Mouse (Mus musculus): ENCODE results near the gene P4ha3.

P4ha3 gene

GRCm38 (mm10) chr7:100305894-100306293 is 20.6 kb downstream of the P4ha3 start:
- no peak for DNase-seq (ENCODE audit: low read depth, low spot score)

DNA sequence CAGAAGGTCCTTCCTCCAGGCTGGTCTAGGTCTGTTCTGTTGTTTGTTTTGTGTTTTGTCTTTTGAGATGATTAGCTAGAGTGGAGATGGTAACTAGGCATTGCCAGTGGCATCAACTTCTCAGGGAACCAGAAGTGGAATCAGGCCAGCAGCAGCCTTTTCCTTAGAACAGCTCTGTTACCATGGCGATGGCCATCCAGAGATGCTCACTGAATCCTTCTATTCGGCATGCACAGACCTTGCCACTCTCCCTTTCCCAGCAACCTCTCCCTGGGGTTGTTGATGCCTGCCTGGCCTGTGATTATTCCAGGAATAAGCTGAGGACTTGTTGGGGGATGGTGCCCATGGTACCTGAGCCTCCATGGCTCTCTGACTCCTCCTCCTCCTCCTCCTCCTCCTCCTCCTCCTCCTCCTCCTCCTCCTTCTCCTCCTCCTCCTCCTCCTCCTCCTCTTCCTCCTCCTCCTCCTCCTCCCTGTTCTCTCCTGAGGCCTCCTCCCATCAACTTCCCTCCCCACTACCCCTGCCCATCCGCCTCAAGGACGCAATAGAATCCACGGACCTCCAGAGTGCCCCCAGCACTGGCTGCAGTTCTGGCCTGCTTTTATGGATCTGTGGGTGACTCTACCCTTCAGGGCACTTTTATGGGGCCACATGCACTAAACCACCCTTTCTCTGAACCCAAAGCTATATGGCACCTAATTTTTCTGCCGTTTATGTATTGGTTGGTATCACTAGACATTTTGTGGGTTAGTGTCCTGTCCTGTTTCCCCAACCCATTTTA is 22.7 kb downstream of the P4ha3 start:
- DNase-seq (ENCODE audit: low read depth, low spot score) = no peak

DNA sequence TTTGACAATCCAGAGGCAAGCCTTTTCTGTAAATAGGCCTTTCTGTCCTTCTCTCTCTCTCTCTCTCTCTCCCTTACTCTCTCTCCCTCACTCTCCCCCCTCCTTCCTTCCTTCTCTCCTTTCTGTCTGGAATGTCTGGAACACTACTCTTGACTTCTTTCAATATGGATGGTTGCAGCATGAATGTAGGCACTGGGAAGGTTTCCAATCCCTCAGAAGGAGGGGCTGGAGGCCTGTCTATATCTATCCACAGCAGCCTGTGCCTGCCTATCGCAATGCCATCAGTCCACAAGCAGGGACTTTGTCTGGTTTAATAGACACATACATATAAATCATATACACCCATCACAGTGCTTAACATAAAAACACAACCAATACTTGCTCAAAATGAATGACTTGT is 23.9 kb downstream of the P4ha3 start:
- no peak for DNase-seq (ENCODE audit: low read depth, low spot score)

DNA sequence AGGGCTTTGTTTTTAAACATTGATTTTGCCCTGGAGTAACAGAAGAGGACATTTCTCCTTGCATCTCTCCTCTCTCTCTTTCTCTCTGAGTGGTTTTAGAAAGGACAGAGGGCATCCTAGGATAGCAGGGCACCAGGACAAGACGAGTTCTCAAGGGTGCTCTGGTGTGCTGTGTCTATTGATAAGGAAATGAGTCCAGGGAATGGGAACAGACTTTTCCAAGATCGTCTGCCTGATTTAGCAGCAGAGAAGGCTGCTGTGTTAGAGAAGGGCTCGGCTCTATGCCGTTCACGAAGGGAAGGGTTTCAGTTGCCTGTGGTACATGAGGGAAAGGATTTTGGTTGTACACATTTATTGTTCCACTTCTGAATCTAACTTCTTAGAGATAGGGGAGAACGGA is 24.4 kb downstream of the P4ha3 start:
- DNase-seq (ENCODE audit: low read depth, low spot score) = no peak

GRCm38 (mm10) chr7:100310290-100310689 is 25.0 kb downstream of the P4ha3 start:
- no peak for DNase-seq (ENCODE audit: low read depth, low spot score)

DNA sequence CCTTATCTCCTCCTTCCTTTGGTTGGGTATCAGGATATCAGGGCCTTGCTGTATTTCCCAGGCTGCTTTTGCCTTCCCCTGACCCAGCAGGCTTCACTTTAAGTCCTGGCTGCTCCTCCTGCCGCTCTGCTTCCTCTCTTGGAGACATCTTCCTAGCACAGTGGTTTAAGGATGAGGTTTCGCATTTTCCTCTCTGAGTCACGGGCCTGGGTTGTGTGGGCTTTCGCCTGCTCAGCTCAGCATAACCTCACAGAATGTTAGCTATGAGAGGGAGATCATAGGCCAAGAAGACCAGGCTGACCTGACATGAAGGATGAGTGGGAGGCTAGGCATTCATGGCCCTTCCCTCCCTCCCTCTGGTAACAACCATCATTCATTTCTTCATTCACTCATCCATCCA is 27.4 kb downstream of the P4ha3 start:
- no peak for DNase-seq (ENCODE audit: low read depth, low spot score)

DNA sequence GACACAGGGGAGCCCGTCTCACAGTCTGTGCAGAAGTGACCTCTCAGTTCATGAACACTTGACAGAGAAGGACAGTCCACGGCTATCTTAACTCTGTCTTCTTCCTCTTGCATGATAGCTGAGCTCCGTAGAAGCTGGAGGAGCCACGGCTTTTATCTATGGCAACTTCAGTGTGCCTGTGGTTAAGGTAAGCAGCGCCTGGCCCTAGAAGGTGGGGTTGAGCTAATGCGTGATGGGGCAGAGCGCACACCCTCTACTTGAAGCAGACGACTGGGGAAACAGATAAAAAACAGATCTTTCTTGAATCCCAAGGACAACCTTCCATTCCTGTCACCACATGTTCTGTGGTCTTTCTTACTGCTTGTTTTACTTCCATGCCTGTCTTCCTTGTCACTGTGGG is 31.6 kb downstream of the P4ha3 start:
- no peak for DNase-seq (ENCODE audit: low read depth, low spot score)

GRCm38 (mm10) chr7:100317534-100317933 is 32.2 kb downstream of the P4ha3 start:
- DNase-seq (ENCODE audit: low read depth, low spot score) = no peak

GRCm38 (mm10) chr7:100323721-100324120 is 38.4 kb downstream of the P4ha3 start:
- no peak for DNase-seq (ENCODE audit: low read depth, low spot score)

GRCm38 (mm10) chr7:100325482-100325881 is 40.2 kb downstream of the P4ha3 start:
- no peak for DNase-seq (ENCODE audit: low read depth, low spot score)

DNA sequence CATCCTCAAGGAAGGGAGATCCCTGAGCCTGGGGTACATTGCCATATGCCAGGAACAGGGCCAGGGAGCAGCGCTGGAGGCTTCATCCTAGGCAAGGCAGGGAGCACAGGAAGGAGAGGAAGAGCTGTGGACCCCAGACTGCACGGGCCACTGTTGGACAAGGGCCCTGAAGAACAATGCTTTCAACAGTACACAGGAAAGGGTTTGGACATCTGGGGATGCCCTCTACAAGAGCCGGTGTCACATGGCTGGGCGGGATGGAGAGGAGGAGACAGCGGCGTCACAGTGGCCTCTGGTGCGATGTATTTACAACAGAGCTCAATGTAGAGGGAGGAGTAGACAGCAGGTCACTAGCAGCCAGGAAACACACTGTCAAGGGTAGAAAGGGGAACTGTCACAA is 42.2 kb downstream of the P4ha3 start:
- DNase-seq (ENCODE audit: low read depth, low spot score) = no peak

DNA sequence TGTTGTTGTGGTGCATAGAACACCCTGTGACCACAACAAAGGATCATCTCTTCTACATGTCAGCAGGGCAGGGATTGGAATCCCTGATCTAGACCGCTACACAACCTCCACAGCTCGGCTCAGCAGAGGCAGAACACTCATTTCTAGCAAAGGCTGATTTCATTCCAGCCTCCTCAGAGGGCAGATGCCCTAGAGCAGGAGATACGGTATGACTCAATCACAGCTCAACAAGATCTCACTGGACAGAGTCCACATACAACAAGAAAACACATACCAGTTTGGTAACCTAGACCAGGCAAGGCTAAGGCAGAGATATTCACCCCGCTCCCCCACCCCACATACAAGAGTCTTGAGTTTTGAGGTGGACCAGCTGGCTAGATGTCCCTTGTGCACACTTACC is 43.3 kb downstream of the P4ha3 start:
- no peak for DNase-seq (ENCODE audit: low read depth, low spot score)

- no peak for DNase-seq (ENCODE audit: low read depth, low spot score)
Observed at GRCm38 (mm10) chr7:100331269-100331668, 45.9 kb downstream of the P4ha3 start.

- DNase-seq (ENCODE audit: low read depth, low spot score) = no peak
Observed at GRCm38 (mm10) chr7:100335921-100336320, 50.6 kb downstream of the P4ha3 start.

DNA sequence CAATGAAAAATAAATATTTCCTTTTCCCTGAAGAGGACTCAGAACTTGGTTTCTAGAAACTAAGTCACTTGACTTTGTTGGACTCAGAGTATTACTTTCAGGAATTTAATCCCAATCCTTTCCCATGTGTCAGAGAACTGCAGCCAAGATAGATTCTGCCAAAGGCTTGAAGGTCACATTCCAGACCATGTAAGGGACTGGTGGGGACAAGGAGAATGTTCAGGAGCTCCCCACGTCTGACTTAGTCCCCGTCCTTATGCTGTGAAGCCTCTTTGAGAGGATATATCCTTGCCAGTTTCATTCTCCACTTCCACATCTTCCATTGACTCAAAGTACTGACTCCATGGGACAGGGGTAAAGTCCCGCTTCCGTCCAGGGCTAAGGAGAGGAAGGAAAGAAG is 69.7 kb downstream of the P4ha3 start:
- no peak for DNase-seq (ENCODE audit: low read depth, low spot score)

GRCm38 (mm10) chr7:100356324-100356723 is 71.0 kb downstream of the P4ha3 start:
- DNase-seq (ENCODE audit: low read depth, low spot score) = no peak

DNA sequence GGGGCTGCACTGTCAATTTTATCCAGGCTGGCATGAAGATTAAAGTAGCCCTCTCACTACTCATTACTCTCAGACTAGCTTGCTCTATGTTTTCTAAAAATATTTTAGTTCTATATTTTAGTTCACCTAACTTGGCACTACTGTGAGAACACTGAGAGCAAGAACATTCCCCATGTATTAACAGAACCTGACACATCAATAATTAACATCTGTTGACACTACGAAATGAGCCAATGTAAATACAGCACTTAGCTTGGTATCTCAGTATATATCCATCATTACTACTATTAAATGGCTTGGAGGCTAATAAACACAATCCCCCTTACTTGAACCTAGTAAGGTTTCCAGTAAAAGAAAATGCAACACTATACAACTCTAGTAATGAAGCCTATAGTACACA is 71.4 kb downstream of the P4ha3 start:
- DNase-seq (ENCODE audit: low read depth, low spot score) = no peak

GRCm38 (mm10) chr7:100357856-100358255 is 72.5 kb downstream of the P4ha3 start:
- no peak for DNase-seq (ENCODE audit: low read depth, low spot score)

GRCm38 (mm10) chr7:100363162-100363561 is 77.8 kb downstream of the P4ha3 start:
- DNase-seq (ENCODE audit: low read depth, low spot score) = no peak

- DNase-seq (ENCODE audit: low read depth, low spot score) = no peak
Observed at GRCm38 (mm10) chr7:100364888-100365287, 79.6 kb downstream of the P4ha3 start.
